ENCODE assay signal across 8 mouse cellular contexts in the genomic region with DNA sequence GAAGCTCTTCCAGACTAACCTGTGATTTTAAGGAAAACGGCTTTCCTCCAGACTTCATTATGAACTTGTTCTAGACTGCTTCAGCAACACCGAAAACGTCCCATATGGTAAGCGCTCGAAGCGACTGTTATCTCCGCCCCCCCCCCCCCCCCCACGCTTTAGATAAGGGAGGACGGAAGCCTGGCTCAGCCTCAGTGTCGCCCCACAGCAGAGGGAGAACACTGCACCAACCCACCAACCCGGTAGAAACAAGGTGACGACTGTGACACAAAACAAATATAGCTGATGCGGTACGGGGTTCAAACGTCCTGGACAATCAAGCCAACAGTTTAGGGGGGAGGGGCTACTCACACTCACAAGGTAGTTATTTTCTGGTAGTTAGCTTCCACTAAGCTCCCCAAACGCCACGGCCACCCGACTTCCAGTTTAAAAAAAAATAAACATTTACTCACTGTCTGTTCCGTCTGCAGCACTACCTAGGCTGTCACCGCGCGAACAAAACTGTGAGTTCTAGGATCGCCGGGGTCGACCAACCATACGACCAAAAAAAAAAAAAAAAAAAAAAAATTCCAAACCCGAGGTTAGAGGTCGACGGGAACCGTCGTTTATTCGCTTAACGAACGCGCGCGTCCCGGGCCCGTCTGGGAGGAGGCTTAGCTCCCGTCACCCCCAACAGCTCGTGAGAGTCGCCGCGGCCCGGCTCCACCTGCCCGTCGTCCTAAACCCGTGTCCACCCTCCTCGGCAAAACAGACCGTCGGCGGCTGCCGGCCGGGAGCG. TPM values are rescaled to one million over a fixed set of nuclear protein-coding genes. Genes with fewer than 3 reads are reported as not detected.
DNase-seq lines count a peak whose midpoint lies in the region; ATAC-seq and TF ChIP-seq lines count a peak whose summit lies in the region.

No protein-coding gene starts in this region.

- peaks cover 6% of the 10 kb centered on the region for H3K4me1 ChIP-seq in heart, embryonic 12.5 days (replicated peaks)
- H3K4me1 ChIP-seq in lung, embryonic 16.5 days (replicated peaks; ENCODE audit: control insufficient read depth, insufficient read depth, low read length): peaks cover 4% of the 10 kb centered on the region
- H3K4me1 ChIP-seq in olfactory bulb, adult 2 months (ENCODE audit: control insufficient read depth, insufficient read depth, low read length): 0 out of 2 replicates have a peak, but pooled peaks cover 3% of the 10 kb centered on the region

- peak overlapping the region; percentile 77 for H3K4me2 ChIP-seq in heart, embryonic 12.5 days
- H3K4me2 ChIP-seq in lung, embryonic 16.5 days (ENCODE audit: low read depth, low read length): peak overlapping the region; percentile 65

- peak; percentile 72 for ATAC-seq in heart, embryonic 12.5 days (ENCODE audit: insufficient number of reproducible peaks, low FRiP score)
- ATAC-seq in lung, embryonic 16.5 days (ENCODE audit: low read depth): peak; percentile 78

- H3K9ac ChIP-seq in heart, embryonic 12.5 days: peak overlapping the region; percentile 91
- peak overlapping the region; percentile 90 for H3K9ac ChIP-seq in lung, embryonic 16.5 days (ENCODE audit: low read length)

- DNase-seq in CD4-positive, CD25-positive, alpha-beta regulatory T cell, adult 2 months (ENCODE audit: low read depth, low spot score): peak; percentile 83
- peak; percentile 66 for DNase-seq in T-cell, adult 2 months (ENCODE audit: low spot score)
- DNase-seq in embryo, embryonic 10 days (ENCODE audit: low spot score): peak; percentile 60
- peak; percentile 47 for DNase-seq in kidney, postnatal 10 days
- DNase-seq in yolk sac, embryonic 10.5 days (ENCODE audit: low spot score): peak; percentile 72

- TF ChIP-seq CTCF in olfactory bulb, adult 2 months (IDR thresholded peaks at IDR 0.05; ENCODE audit: insufficient read depth, low read depth, low read length): no peak

- peaks cover 32% of the 10 kb centered on the region for H3K36me3 ChIP-seq in heart, embryonic 12.5 days
- peaks cover 4% of the 10 kb centered on the region; the same call in 1 of the 2 replicates for H3K36me3 ChIP-seq in lung, embryonic 16.5 days (ENCODE audit: control insufficient read depth, insufficient read depth, low read length)

- H3K27me3 ChIP-seq in heart, embryonic 12.5 days (replicated peaks): no peaks in the 10 kb centered on the region
- H3K27me3 ChIP-seq in lung, embryonic 16.5 days (ENCODE audit: control insufficient read depth, insufficient read depth, low read depth, low read length): no peaks in the 10 kb centered on the region

- under 1% methylated on average over 55 of the region's 55 CpGs for WGBS in heart, embryonic 12.5 days
- WGBS in lung, embryonic 16.5 days: under 1% methylated on average over 55 of the region's 55 CpGs
- under 1% methylated on average over 55 of the region's 55 CpGs for WGBS in olfactory bulb, adult 2 months

- H3K9me3 ChIP-seq in heart, embryonic 12.5 days (replicated peaks): no peaks in the 10 kb centered on the region
- no peaks in the 10 kb centered on the region for H3K9me3 ChIP-seq in lung, embryonic 16.5 days (ENCODE audit: control insufficient read depth, low read length)

- H3K27ac ChIP-seq in heart, embryonic 12.5 days (ENCODE audit: poor library complexity, severe bottlenecking): peak overlapping the region; percentile 96
- H3K27ac ChIP-seq in lung, embryonic 16.5 days (ENCODE audit: low read length): peak overlapping the region; percentile 96
- no peak overlapping the region for H3K27ac ChIP-seq in olfactory bulb, adult 2 months (ENCODE audit: insufficient read depth, low read depth, low read length)

- TF ChIP-seq POLR2A in olfactory bulb, adult 2 months (IDR thresholded peaks at IDR 0.05; ENCODE audit: insufficient read depth, low read depth, low read length): no peak

- H3K4me3 ChIP-seq in heart, embryonic 12.5 days: peak overlapping the region; percentile 91
- peak overlapping the region; percentile 95 for H3K4me3 ChIP-seq in lung, embryonic 16.5 days (ENCODE audit: low read length)
- peak overlapping the region; percentile 77 for H3K4me3 ChIP-seq in olfactory bulb, adult 2 months (ENCODE audit: insufficient read depth, low read depth, low read length)

RNA-seq across cellular contexts. Expression of gene Tex30, which starts 0.6 kb away (rescaled TPM):
- 77.2 and 77.7 TPM in 2 replicates for polyA plus RNA-seq in heart, embryonic 12.5 days (2016; fragmentation: Nextera tagmentation; extraction: Ambion mirVana)
- 85.8 and 87.3 TPM in 2 replicates for polyA plus RNA-seq in lung, embryonic 16.5 days (2015; fragmentation: Nextera tagmentation; extraction: Ambion mirVana)
- not detected in 2 replicates for polyA plus RNA-seq in olfactory bulb, adult 2 months (2012; ENCODE audit: insufficient read depth, insufficient read length, low replicate concordance, missing spikeins)

RNA-seq across cellular contexts. Expression of gene Kdelc1, which starts 17.0 kb away (rescaled TPM):
- polyA plus RNA-seq in heart, embryonic 12.5 days (2016; fragmentation: Nextera tagmentation; extraction: Ambion mirVana): 50.9 and 54.7 TPM in 2 replicates
- 56.6 and 58.7 TPM in 2 replicates for polyA plus RNA-seq in lung, embryonic 16.5 days (2015; fragmentation: Nextera tagmentation; extraction: Ambion mirVana)
- polyA plus RNA-seq in olfactory bulb, adult 2 months (2012; ENCODE audit: insufficient read depth, insufficient read length, low replicate concordance, missing spikeins): not detected in 2 replicates

RNA-seq across cellular contexts. Expression of gene Bivm, which starts 17.1 kb away (rescaled TPM):
- polyA plus RNA-seq in heart, embryonic 12.5 days (2016; fragmentation: Nextera tagmentation; extraction: Ambion mirVana): 14.9 and 16.3 TPM in 2 replicates
- 16.3 and 18.2 TPM in 2 replicates for polyA plus RNA-seq in lung, embryonic 16.5 days (2015; fragmentation: Nextera tagmentation; extraction: Ambion mirVana)
- not detected in 2 replicates for polyA plus RNA-seq in olfactory bulb, adult 2 months (2012; ENCODE audit: insufficient read depth, insufficient read length, low replicate concordance, missing spikeins)

RNA-seq across cellular contexts. Expression of gene Gm8251, which starts 39.9 kb away (rescaled TPM):
- polyA plus RNA-seq in heart, embryonic 12.5 days (2016; fragmentation: Nextera tagmentation; extraction: Ambion mirVana): 0.06 TPM in 1 of 2 replicates, not detected in the other
- polyA plus RNA-seq in lung, embryonic 16.5 days (2015; fragmentation: Nextera tagmentation; extraction: Ambion mirVana): 0.08 and 0.11 TPM in 2 replicates
- not detected in 2 replicates for polyA plus RNA-seq in olfactory bulb, adult 2 months (2012; ENCODE audit: insufficient read depth, insufficient read length, low replicate concordance, missing spikeins)

RNA-seq across cellular contexts. Expression of gene Ercc5, which starts 45.9 kb away (rescaled TPM):
- 16.8 and 19.1 TPM in 2 replicates for polyA plus RNA-seq in heart, embryonic 12.5 days (2016; fragmentation: Nextera tagmentation; extraction: Ambion mirVana)
- polyA plus RNA-seq in lung, embryonic 16.5 days (2015; fragmentation: Nextera tagmentation; extraction: Ambion mirVana): 22.1 and 23.6 TPM in 2 replicates
- polyA plus RNA-seq in olfactory bulb, adult 2 months (2012; ENCODE audit: insufficient read depth, insufficient read length, low replicate concordance, missing spikeins): not detected in 2 replicates

Comparison
In these comparisons a context has a peak if more than half of its experiments do, and no peak if none do; other contexts are left out.
1. RNA of gene Tex30, which starts 0.6 kb away (polyA plus RNA-seq): 85.8 to 87.3 TPM in lung, embryonic 16.5 days and 77.2 to 77.7 TPM in heart, embryonic 12.5 days; not detected in olfactory bulb, adult 2 months; every median in the first group is over 10 times any median in the second.
2. RNA of gene Kdelc1, which starts 17.0 kb away (polyA plus RNA-seq): 56.6 to 58.7 TPM in lung, embryonic 16.5 days and 50.9 to 54.7 TPM in heart, embryonic 12.5 days; not detected in olfactory bulb, adult 2 months; every median in the first group is over 10 times any median in the second.
3. Peak in every context shown above with its lines, with median percentiles within 50 percentile points of each other: DNase-seq and H3K4me3 ChIP-seq.